Mouse (Mus musculus): ENCODE data around the gene Gpha2. TPM values are rescaled to one million over a fixed set of nuclear protein-coding genes. Genes with fewer than 3 reads are reported as not detected.

Gene Gpha2
- polyA plus RNA-seq, 1 experiment from 2014 or later: 3.3 TPM

DNA sequence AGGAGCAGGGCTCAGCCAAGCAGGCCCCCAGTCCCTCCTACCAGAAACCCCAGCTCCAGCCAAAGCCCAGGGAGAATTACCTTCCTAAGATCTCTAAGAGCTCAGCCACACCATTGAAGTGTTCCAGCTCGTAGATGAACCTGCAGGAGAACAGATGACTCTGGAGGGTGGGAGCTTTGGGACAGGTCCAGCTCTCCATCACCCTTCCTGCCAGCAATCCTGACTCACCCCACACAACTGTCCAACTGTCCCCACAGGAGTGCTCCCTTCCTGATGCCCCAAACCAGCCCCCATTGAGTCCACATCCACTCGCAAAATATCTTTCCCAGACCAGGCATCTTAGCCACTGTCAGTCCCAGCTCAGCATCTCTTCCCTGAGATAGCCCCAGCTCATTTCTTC, 4.9 kb downstream of the Gpha2 start:
- ATAC-seq (ENCODE audit: insufficient number of reproducible peaks, insufficient read depth, low FRiP score, low TSS enrichment, low read depth): no peak
- no peaks in the 10 kb centered on the region for H3K9me3 ChIP-seq
- peaks cover 25% of the 10 kb centered on the region for H3K4me1 ChIP-seq
- H3K36me3 ChIP-seq: peaks cover 66% of the 10 kb centered on the region
- WGBS: 75% methylated on average over 2 of the region's 2 CpGs
- H3K27ac ChIP-seq: no peak overlapping the region
- no peak overlapping the region for H3K4me2 ChIP-seq
- no peak overlapping the region for H3K9ac ChIP-seq
- H3K27me3 ChIP-seq: no peaks in the 10 kb centered on the region
- H3K4me3 ChIP-seq: no peak overlapping the region

DNA sequence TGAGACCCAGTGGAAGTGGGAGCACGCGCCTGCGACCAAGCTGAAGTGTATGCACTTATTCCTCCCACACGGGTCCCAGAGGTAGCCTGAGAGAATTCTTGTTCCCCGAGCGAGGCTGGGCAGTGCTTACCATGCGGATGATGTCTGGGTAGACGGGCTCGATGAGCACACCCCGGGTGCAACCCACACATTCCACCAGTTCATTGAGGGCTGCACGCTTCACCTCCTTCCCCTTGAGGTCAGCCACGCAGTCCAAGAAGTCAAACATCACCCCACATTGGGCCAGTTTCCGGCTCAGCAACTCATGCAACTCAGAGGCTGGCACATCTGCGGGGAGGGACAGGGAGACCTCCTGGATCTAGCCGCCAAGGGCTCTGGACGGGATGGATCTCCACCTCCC, 7.5 kb downstream of the Gpha2 start:
- H3K27ac ChIP-seq: no peak overlapping the region
- H3K9ac ChIP-seq: no peak overlapping the region
- no peak overlapping the region for H3K4me3 ChIP-seq
- H3K27me3 ChIP-seq: no peaks in the 10 kb centered on the region
- no peak overlapping the region for H3K4me2 ChIP-seq
- H3K4me1 ChIP-seq: peaks cover 19% of the 10 kb centered on the region
- ATAC-seq (ENCODE audit: insufficient number of reproducible peaks, insufficient read depth, low FRiP score, low TSS enrichment, low read depth): no peak
- peaks cover 50% of the 10 kb centered on the region for H3K36me3 ChIP-seq
- WGBS: 93% methylated on average over 16 of the region's 16 CpGs
- no peaks in the 10 kb centered on the region for H3K9me3 ChIP-seq

DNA sequence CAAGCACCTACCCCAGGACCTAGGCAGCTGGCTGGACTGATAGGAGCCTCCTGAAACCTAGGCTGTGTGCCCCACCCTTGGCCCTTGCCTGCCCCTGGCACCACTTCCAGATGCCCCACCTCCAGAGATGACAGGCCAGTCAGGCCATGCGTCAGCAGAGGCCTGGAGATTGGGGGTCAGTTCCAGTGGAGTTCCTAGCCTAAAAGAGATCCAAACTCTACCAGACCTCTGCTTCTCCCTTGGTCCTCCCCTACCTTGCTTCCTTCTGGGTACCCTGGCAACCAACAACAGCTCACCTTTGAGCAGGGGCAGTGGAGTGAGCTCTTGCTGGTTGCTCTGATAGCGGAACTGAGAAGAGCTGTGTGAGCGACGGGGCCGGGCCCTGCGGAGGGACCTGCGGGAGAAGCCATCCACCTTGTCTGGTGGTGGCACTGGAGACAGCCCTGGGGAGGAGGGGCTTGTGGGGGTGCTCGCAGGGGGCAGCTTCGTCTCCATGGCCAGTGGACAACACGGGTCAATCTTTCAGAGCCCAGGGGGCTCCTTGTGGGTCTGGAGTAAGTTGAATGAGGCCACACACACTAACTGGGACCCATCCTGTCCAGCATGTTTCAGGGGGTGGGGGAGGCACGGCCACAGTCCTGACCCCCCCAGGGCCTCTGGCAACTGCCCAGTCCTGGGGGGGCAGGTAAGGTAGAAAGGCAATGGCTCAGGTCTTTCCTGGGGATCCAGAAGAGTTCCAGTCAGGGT, 8.3 kb downstream of the Gpha2 start:
- WGBS: 67% methylated on average over 11 of the region's 11 CpGs
- Histone ChIP-seq H3K9ac (peak overlapping the region; percentile 79), H3K36me3 (peaks cover 41% of the 10 kb centered on the region), H3K4me1 (peaks cover 19% of the 10 kb centered on the region), H3K4me3 (peak overlapping the region; percentile 85), H3K9me3 (no peaks in the 10 kb centered on the region), H3K27me3 (no peaks in the 10 kb centered on the region), H3K4me2 (peak overlapping the region; percentile 78), H3K27ac (no peak overlapping the region)
- ATAC-seq (ENCODE audit: insufficient number of reproducible peaks, insufficient read depth, low FRiP score, low TSS enrichment, low read depth): no peak

DNA sequence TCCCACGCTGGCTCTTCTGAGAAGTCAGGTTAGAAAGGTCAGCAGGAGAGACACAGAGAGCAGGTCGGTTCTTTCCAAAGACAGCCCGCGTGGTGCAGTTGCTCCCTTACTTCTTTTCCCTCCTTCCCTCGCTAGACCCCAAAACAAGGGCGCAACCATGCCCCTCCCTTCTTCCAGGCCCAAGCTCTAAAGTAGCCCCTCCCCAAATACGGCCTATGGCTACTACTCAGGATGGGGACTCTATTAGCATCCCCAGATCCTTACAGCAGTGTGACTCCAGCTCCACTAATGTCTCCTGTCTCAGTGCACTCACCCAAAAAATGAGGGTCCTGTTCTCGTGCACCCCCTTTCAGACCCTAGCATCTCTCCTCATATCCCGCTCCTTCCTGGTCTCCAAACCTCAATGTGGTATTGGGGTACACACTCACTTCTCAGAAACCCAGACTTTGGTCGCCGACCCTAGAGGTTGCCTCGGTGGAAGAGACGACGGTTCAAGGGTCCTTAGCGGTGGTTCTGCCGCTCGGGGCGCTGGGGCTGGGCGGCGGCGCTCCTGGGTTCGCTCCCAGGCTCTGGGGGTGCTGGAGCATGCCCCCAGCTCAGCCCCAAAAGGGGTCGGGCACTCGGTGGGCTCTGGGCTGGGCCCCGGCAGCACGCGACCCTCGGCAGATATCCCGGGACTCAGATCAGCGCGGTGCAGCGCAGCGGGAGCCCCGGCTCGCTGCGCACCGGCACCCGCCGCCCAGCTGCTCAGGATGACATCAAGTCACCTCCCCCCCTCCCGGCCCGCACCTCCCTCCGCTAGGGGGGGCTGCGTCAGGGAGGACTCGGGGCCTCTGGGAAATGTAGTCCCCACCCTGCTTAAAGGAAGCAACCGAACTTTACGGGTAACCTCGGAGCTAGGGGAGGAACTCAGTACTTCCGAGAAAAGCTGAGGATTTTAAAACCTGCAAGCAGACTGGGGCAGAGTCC, 9.2 kb downstream of the Gpha2 start, which contains the start of gene Ppp2r5b:
Ppp2r5b (minus strand) TSS at position 789 of the 969 bp plus-strand sequence.
- H3K36me3 ChIP-seq: peaks cover 33% of the 10 kb centered on the region
- peaks cover 19% of the 10 kb centered on the region for H3K4me1 ChIP-seq
- H3K27ac ChIP-seq: peak within 1 kb of the TSS; percentile 96
- peak; percentile 86 for ATAC-seq (ENCODE audit: insufficient number of reproducible peaks, insufficient read depth, low FRiP score, low TSS enrichment, low read depth)
- H3K27me3 ChIP-seq: no peaks in the 10 kb centered on the region
- 2% methylated on average over 48 of the region's 48 CpGs for WGBS
- H3K4me2 ChIP-seq: peak within 1 kb of the TSS; percentile 78
- no peaks in the 10 kb centered on the region for H3K9me3 ChIP-seq
- peak within 1 kb of the TSS; percentile 85 for H3K4me3 ChIP-seq
- peak within 1 kb of the TSS; percentile 79 for H3K9ac ChIP-seq

DNA sequence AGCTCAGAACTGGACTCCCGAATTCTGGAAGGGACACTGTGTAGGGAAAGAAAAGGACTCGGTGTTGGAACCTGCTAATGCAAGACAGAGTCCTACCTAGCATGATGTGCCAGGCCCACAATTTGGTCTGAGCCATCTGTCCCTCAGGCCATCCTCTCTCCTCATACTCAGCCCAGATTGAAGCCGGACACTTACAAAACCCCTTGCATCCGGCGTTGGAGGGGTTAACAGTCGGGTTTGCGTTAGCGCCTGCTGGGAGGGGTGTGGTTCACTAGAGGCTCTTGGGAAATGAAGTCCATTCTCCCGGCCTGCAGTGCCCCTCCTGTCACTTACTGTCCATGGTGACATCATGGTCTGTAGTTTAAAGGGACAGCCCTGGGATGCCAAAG, 9.9 kb downstream of the Gpha2 start:
- H3K4me2 ChIP-seq: peak overlapping the region; percentile 78
- peak overlapping the region; percentile 85 for H3K4me3 ChIP-seq
- H3K27me3 ChIP-seq: no peaks in the 10 kb centered on the region
- 0% methylated on average over 9 of the region's 9 CpGs for whole genome bisulfite sequencing
- H3K9me3 ChIP-seq: no peaks in the 10 kb centered on the region
- peak overlapping the region; percentile 79 for H3K9ac ChIP-seq
- peaks cover 26% of the 10 kb centered on the region for H3K36me3 ChIP-seq
- peaks cover 19% of the 10 kb centered on the region for H3K4me1 ChIP-seq
- peak overlapping the region; percentile 96 for H3K27ac ChIP-seq
- ATAC-seq (ENCODE audit: insufficient number of reproducible peaks, insufficient read depth, low FRiP score, low TSS enrichment, low read depth): peak; percentile 82

DNA sequence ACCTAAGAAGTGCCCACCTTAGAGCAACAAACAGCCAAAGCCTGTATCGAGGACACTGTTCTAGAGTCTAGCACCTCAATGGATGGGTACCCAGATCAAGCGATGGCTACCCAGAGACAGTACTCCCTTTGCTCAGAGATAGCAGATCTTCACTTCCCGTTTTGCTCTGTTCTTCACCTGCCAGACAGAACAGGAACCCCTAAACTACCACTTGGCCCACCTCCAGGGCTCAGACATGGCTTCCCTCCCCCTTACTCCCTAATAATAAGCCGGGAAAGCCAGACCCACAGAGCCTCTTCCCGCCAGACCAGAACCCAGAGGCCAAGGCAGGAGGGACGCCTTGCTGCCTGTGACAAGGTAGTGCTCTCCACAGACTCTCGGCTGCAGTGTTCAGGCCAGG, 10.7 kb downstream of the Gpha2 start:
- no peaks in the 10 kb centered on the region for H3K27me3 ChIP-seq
- peaks cover 18% of the 10 kb centered on the region for H3K36me3 ChIP-seq
- H3K9ac ChIP-seq: no peak overlapping the region
- no peak overlapping the region for H3K4me2 ChIP-seq
- no peaks in the 10 kb centered on the region for H3K9me3 ChIP-seq
- WGBS: 74% methylated on average over 7 of the region's 7 CpGs
- no peak overlapping the region for H3K4me3 ChIP-seq
- no peak overlapping the region for H3K27ac ChIP-seq
- no peak for ATAC-seq (ENCODE audit: insufficient number of reproducible peaks, insufficient read depth, low FRiP score, low TSS enrichment, low read depth)
- H3K4me1 ChIP-seq: peaks cover 19% of the 10 kb centered on the region

DNA sequence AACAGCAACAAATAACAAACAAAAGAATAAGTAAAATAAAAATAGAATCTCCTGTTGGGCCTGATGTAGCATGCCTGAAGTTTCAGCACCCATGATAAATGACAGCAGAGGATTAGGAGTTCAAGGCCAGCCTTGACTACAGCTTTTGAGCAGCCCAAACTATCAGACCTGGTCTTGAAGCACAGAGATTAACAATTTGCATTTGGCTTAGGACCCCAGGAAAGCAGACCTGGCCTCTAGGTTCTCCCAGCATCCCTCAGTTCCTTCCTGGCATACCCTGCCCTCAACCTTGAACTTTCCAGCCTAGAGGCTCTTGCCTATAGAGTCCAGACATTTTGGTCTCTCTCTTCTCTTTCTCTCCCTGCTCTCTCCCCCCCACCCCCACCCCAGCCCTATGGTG, 12.6 kb downstream of the Gpha2 start:
- no peak overlapping the region for H3K4me3 ChIP-seq
- no peak overlapping the region for H3K27ac ChIP-seq
- no peaks in the 10 kb centered on the region for H3K27me3 ChIP-seq
- ATAC-seq (ENCODE audit: insufficient number of reproducible peaks, insufficient read depth, low FRiP score, low TSS enrichment, low read depth): no peak
- H3K36me3 ChIP-seq: no peaks in the 10 kb centered on the region
- H3K4me1 ChIP-seq: peaks cover 32% of the 10 kb centered on the region
- H3K9me3 ChIP-seq: no peaks in the 10 kb centered on the region
- H3K9ac ChIP-seq: no peak overlapping the region
- no peak overlapping the region for H3K4me2 ChIP-seq

DNA sequence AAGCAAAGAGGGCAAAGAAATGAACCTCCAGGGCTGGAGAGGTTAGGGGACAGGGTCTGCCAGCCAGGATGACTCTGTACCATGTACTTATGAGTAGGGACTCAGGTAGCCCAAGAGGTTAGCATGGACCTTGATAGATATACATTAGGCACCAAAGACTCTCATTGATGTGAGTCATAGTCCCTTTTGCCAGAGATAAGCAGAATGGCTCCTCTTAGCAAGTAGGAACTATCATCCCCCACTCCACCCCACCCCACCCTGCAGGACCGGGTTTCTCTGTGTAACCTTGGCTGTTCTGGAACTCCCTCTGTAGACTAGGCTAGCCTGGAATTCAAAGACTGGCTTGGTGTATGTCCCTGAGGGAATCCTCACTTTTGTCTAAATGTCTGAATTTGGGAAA, 14.0 kb downstream of the Gpha2 start:
- no peaks in the 10 kb centered on the region for H3K27me3 ChIP-seq
- 62% methylated on average over 1 of the region's 1 CpGs for WGBS
- peaks cover 18% of the 10 kb centered on the region for H3K4me1 ChIP-seq
- H3K4me2 ChIP-seq: no peak overlapping the region
- H3K9me3 ChIP-seq: no peaks in the 10 kb centered on the region
- no peak for ATAC-seq (ENCODE audit: insufficient number of reproducible peaks, insufficient read depth, low FRiP score, low TSS enrichment, low read depth)
- no peak overlapping the region for H3K27ac ChIP-seq
- peaks cover 13% of the 10 kb centered on the region for H3K36me3 ChIP-seq
- peak overlapping the region; percentile 21; the same call in 1 of the 2 replicates for H3K9ac ChIP-seq
- no peak overlapping the region for H3K4me3 ChIP-seq

DNA sequence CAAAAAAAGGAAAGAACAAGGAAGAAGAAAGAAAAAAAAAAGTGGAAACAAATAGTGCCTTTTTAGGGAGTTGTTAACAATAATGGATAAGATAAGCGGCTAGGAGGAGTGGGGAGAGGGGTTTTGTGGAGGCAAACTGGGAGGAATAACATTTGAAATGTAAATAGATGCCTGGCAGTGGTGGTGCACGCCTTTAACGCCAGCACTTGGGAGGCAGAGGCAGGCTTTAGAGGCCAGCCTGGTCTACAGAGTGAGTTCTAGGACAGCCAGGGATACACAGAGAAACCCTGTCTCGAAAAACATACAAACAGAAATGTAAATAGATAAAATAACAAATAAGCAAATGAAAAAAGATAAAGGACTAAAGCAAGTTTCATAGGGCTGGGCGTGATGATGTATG, 14.5 kb downstream of the Gpha2 start:
- no peak for ATAC-seq (ENCODE audit: insufficient number of reproducible peaks, insufficient read depth, low FRiP score, low TSS enrichment, low read depth)

DNA sequence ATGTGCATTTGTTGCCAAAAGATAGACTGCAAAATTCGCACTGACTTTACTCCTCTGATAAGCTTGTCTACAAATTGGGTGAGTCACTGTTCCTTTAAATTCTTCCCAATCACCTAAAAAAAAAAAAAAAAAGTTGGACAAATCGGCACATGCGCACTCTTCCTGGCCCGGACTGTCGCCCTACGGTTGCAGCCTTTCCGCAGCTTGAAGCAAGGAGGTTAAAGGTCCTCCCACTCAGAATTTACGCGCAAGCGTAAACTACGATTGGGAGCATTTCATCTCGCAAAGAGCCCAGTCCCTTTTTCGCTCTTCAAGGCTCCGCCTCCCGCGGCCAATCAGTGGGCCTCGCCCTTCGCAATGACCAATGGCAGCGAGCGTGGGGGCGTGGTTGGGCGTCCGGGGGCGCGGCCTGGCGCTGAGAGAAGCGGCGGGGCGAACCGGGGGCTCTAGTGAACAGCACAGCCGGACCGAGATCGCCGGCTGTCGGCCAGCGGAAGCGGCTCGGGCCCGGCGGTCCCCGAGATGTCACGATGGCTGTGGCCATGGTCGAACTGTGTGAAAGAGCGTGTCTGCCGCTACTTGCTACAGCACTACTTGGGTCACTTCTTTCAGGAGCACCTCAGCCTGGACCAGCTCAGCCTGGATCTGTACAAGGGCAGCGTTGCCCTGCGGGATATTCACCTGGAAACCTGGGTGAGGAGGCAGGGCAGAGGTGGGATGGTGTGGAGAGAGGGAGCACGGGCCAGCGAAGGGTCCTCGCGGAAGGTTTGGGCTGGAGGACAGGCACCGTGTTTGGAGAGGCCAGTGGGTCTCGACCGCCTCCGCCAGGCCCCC, 15.3 kb downstream of the Gpha2 start, which contains the start of gene Atg2a:
Atg2a (plus strand) TSS at position 395 of the 834 bp plus-strand sequence.
- peak within 1 kb of the TSS; percentile 73; the same call in 1 of the 2 replicates for H3K27ac ChIP-seq
- H3K27me3 ChIP-seq: no peaks in the 10 kb centered on the region
- no peaks in the 10 kb centered on the region for H3K9me3 ChIP-seq
- H3K4me1 ChIP-seq: peaks cover 14% of the 10 kb centered on the region
- peak within 1 kb of the TSS; percentile 95 for H3K4me2 ChIP-seq
- peaks cover 27% of the 10 kb centered on the region for H3K36me3 ChIP-seq
- H3K4me3 ChIP-seq: peak within 1 kb of the TSS; percentile 89
- peak within 1 kb of the TSS; percentile 95 for H3K9ac ChIP-seq
- ATAC-seq (ENCODE audit: insufficient number of reproducible peaks, insufficient read depth, low FRiP score, low TSS enrichment, low read depth): peak; percentile 86
- under 1% methylated on average over 55 of the region's 55 CpGs for WGBS

More for the DNA sequence above, 14.5 kb downstream of the Gpha2 start:
- peak overlapping the region; percentile 89 for H3K4me3 ChIP-seq
- no peak overlapping the region for H3K27ac ChIP-seq
- peaks cover 19% of the 10 kb centered on the region for H3K36me3 ChIP-seq
- no peaks in the 10 kb centered on the region for H3K27me3 ChIP-seq
- peaks cover 17% of the 10 kb centered on the region for H3K4me1 ChIP-seq
- WGBS: 39% methylated on average over 5 of the region's 5 CpGs
- no peaks in the 10 kb centered on the region for H3K9me3 ChIP-seq
- peak overlapping the region; percentile 95 for H3K4me2 ChIP-seq
- H3K9ac ChIP-seq: 0 out of 2 replicates have a peak overlapping the region, but pooled peaks have one; percentile 44

DNA sequence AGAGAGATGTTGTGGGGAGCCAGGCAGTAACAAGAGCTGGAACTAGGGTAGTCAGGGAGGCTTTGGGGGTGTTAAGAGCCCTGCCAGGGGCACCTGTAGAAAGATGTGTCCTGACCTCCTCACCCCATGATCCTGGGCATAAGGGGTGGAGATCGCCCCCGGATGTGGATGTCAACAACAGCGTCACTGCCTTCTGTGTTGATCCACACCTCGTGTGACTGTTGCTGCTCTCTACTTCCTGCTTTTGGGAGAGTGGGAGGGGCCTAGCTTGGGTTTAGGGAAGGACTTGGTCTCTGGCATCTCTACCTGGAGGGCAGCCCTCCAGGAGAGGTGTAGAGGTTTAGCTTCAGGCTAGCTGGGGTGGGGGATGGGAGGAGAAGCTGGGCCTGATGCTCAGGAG, 16.1 kb downstream of the Gpha2 start:
- peak overlapping the region; percentile 95 for H3K4me2 ChIP-seq
- H3K9ac ChIP-seq: peak overlapping the region; percentile 95
- no peaks in the 10 kb centered on the region for H3K9me3 ChIP-seq
- H3K27ac ChIP-seq: no peak overlapping the region
- H3K27me3 ChIP-seq: no peaks in the 10 kb centered on the region
- WGBS: 3% methylated on average over 4 of the region's 4 CpGs
- peak overlapping the region; percentile 89 for H3K4me3 ChIP-seq
- peaks cover 13% of the 10 kb centered on the region for H3K4me1 ChIP-seq
- no peak for ATAC-seq (ENCODE audit: insufficient number of reproducible peaks, insufficient read depth, low FRiP score, low TSS enrichment, low read depth)
- peaks cover 35% of the 10 kb centered on the region for H3K36me3 ChIP-seq
